Mouse (Mus musculus) heart, embryonic 11.5 days (tissue): ENCODE measurements around the gene Hs3st6. TPM values are rescaled to one million over a fixed set of nuclear protein-coding genes. Genes with fewer than 3 reads are reported as not detected.

Source experiments
- ATAC-seq: fragments of 200-750 bp; cut with Nextera tagmentation; replicated peaks from 2 replicates; pipeline ENCODE4 v1.8.0; 2017; ENCODE audit warnings: moderate library complexity; ENCODE audit not compliant: insufficient number of reproducible peaks, low FRiP score, low TSS enrichment
- H3K27ac ChIP-seq: fragments of 300-500 bp; sonication (generic); 2 replicates; pipeline ENCODE4 v1.5.1; 2014; ENCODE audit warnings: mild to moderate bottlenecking, low read depth, low read length
- H3K27me3 ChIP-seq: fragments of 300-500 bp; sonication (generic); 2 replicates; pipeline ENCODE4 v1.6.1; 2014; ENCODE audit warnings: mild to moderate bottlenecking, low read length, mixed read lengths; ENCODE audit not compliant: control insufficient read depth, insufficient read depth
- H3K36me3 ChIP-seq: fragments of 300-500 bp; sonication (generic); 2 replicates; pipeline ENCODE4 v1.6.1; 2014; ENCODE audit warnings: mild to moderate bottlenecking, low read length, moderate library complexity, mixed read lengths; ENCODE audit not compliant: control insufficient read depth, insufficient read depth
- H3K4me1 ChIP-seq: fragments of 300-500 bp; sonication (generic); 2 replicates; pipeline ENCODE4 v1.6.1; 2014; ENCODE audit warnings: low read length; ENCODE audit not compliant: control insufficient read depth, insufficient read depth
- H3K4me2 ChIP-seq: fragments of 300-500 bp; sonication (generic); 2 replicates; pipeline ENCODE4 v1.6.1; 2014; ENCODE audit warnings: mild to moderate bottlenecking, moderate library complexity
- H3K4me3 ChIP-seq: fragments of 300-500 bp; sonication (generic); 2 replicates; pipeline ENCODE4 v1.5.1; 2014; ENCODE audit warnings: low read depth, low read length
- H3K9ac ChIP-seq: fragments of 300-500 bp; sonication (generic); 2 replicates; pipeline ENCODE4 v1.6.1; 2014; ENCODE audit warnings: mild to moderate bottlenecking, low read depth, low read length, moderate library complexity
- H3K9me3 ChIP-seq: fragments of 300-500 bp; sonication (generic); replicated peaks from 2 replicates; pipeline ENCODE4 v1.6.1; 2016; ENCODE audit warnings: low read length; ENCODE audit not compliant: control insufficient read depth
- WGBS: fragments of 180-500 bp; shearing (Covaris S2); extraction: QIAGEN DNeasy Blood & Tissue Kit; methylation state at CpG from one replicate; pipeline ENCODE4 v1.1.7; 2014; ENCODE audit not compliant: insufficient replicate concordance; 5-methylcytosine and 5-hydroxymethylcytosine counted together
- polyA plus RNA-seq: library from polyadenylated mRNA; unstranded; fragments of >200 nt; fragmentation: Nextera tagmentation; extraction: Ambion mirVana; gene quantifications from 2 replicates; pipeline ENCODE4 v1.2.1, GENCODE M21; 2014

Hs3st6 gene
- polyA plus RNA-seq: 0.34 TPM in 1 of 2 replicates, not detected in the other

- H3K4me1 ChIP-seq: peaks cover 10% of the 10 kb centered on the region; the same call in 1 of the 2 replicates
Observed at GRCm38 (mm10) chr17:24752415-24753394, at the start of gene Hs3st6. Gene Hs3st6 (plus strand): TSS chr17:24752988.

GRCm38 (mm10) chr17:24705821-24706220 lies 47.0 kb upstream of the Hs3st6 start:
- Histone ChIP-seq H3K27ac (no peak overlapping the region), H3K4me3 (no peak overlapping the region)

More at GRCm38 (mm10) chr17:24752415-24753394, at the start of gene Hs3st6:
- peak within 1 kb of the TSS; percentile 98 for H3K4me2 ChIP-seq
- H3K27me3 ChIP-seq: peaks cover 62% of the 10 kb centered on the region
- ATAC-seq: peak; percentile 75
- peak within 1 kb of the TSS; percentile 54 for H3K9ac ChIP-seq
- peak within 1 kb of the TSS; percentile 57 for H3K4me3 ChIP-seq
- no peak within 1 kb of the TSS for H3K27ac ChIP-seq
- H3K9me3 ChIP-seq: no peaks in the 10 kb centered on the region
- 1% methylated on average over 59 of the region's 82 CpGs for WGBS
- no peaks in the 10 kb centered on the region for H3K36me3 ChIP-seq

GRCm38 (mm10) chr17:24706982-24707800 lies 45.6 kb upstream of the Hs3st6 start, which contains the start of gene Tbl3:
Gene Tbl3 (minus strand): TSS chr17:24707660.
- no peaks in the 10 kb centered on the region for H3K27me3 ChIP-seq
- H3K36me3 ChIP-seq: peaks cover 17% of the 10 kb centered on the region
- H3K4me3 ChIP-seq: peak within 1 kb of the TSS; percentile 81
- no peaks in the 10 kb centered on the region for H3K9me3 ChIP-seq
- H3K9ac ChIP-seq: peak within 1 kb of the TSS; percentile 86
- peak within 1 kb of the TSS; percentile 84 for H3K27ac ChIP-seq
- H3K4me2 ChIP-seq: peak within 1 kb of the TSS; percentile 84
- ATAC-seq: peak; percentile 81
- WGBS: 3% methylated on average over 32 of the region's 32 CpGs
- peaks cover 9% of the 10 kb centered on the region for H3K4me1 ChIP-seq

More at GRCm38 (mm10) chr17:24705821-24706220, 47.0 kb upstream of the Hs3st6 start:
- Histone ChIP-seq H3K27me3 (no peaks in the 10 kb centered on the region), H3K4me1 (peaks cover 9% of the 10 kb centered on the region), H3K9me3 (no peaks in the 10 kb centered on the region), H3K9ac (no peak overlapping the region), H3K4me2 (no peak overlapping the region), H3K36me3 (peaks cover 29% of the 10 kb centered on the region)
- WGBS: 90% methylated on average over 3 of the region's 3 CpGs
- no peak for ATAC-seq

GRCm38 (mm10) chr17:24707801-24708425 lies 44.9 kb upstream of the Hs3st6 start:
- Histone ChIP-seq H3K27me3 (no peaks in the 10 kb centered on the region), H3K27ac (peak overlapping the region; percentile 84), H3K4me3 (peak overlapping the region; percentile 81), H3K4me2 (peak overlapping the region; percentile 84), H3K36me3 (peaks cover 13% of the 10 kb centered on the region), H3K9me3 (no peaks in the 10 kb centered on the region), H3K4me1 (peaks cover 9% of the 10 kb centered on the region), H3K9ac (peak overlapping the region; percentile 86)
- WGBS: 6% methylated on average over 24 of the region's 24 CpGs
- no peak for ATAC-seq

GRCm38 (mm10) chr17:24708646-24709045 lies 44.1 kb upstream of the Hs3st6 start:
- H3K9me3 ChIP-seq: no peaks in the 10 kb centered on the region
- H3K9ac ChIP-seq: no peak overlapping the region
- no peaks in the 10 kb centered on the region for H3K27me3 ChIP-seq
- no peak overlapping the region for H3K27ac ChIP-seq
- peak overlapping the region; percentile 81; the same call in 1 of the 2 replicates for H3K4me3 ChIP-seq
- 32% methylated on average over 2 of the region's 2 CpGs for WGBS
- peaks cover 9% of the 10 kb centered on the region for H3K4me1 ChIP-seq
- H3K4me2 ChIP-seq: peak overlapping the region; percentile 84
- H3K36me3 ChIP-seq: peaks cover 11% of the 10 kb centered on the region
- ATAC-seq: no peak

GRCm38 (mm10) chr17:24715556-24715955 lies 37.2 kb upstream of the Hs3st6 start:
- no peaks in the 10 kb centered on the region for H3K4me1 ChIP-seq
- H3K27ac ChIP-seq: no peak overlapping the region
- no peak overlapping the region for H3K4me3 ChIP-seq
- no peak overlapping the region for H3K4me2 ChIP-seq
- no peaks in the 10 kb centered on the region for H3K9me3 ChIP-seq
- H3K36me3 ChIP-seq: peaks cover 5% of the 10 kb centered on the region; the same call in 1 of the 2 replicates
- no peaks in the 10 kb centered on the region for H3K27me3 ChIP-seq
- no peak overlapping the region for H3K9ac ChIP-seq
- ATAC-seq: no peak
- 82% methylated on average over 6 of the region's 6 CpGs for WGBS

GRCm38 (mm10) chr17:24716166-24716682 lies 36.6 kb upstream of the Hs3st6 start:
- Histone ChIP-seq H3K36me3 (peaks cover 6% of the 10 kb centered on the region), H3K4me3 (no peak overlapping the region), H3K27ac (no peak overlapping the region), H3K27me3 (no peaks in the 10 kb centered on the region), H3K4me1 (peaks cover under 1% of the 10 kb centered on the region), H3K9me3 (no peaks in the 10 kb centered on the region), H3K9ac (no peak overlapping the region), H3K4me2 (no peak overlapping the region)
- WGBS: 90% methylated on average over 15 of the region's 15 CpGs
- no peak for ATAC-seq
